Mouse (Mus musculus): ENCODE results near the gene BC003965.

- no peak for TF ChIP-seq CTCF (IDR thresholded peaks at IDR 0.05; ENCODE audit: extremely low read depth, insufficient read length, insufficient replicate concordance, low read depth, low read length)
- TF ChIP-seq POLR2A (IDR thresholded peaks at IDR 0.05; ENCODE audit: low read depth, low read length): no peak
These were observed 18.2 kb upstream of the BC003965 start for GRCm38 (mm10) chr17:25165970-25166671.
